Mouse (Mus musculus) liver, embryonic 16.5 days (tissue): ENCODE measurements around the gene Glra1. TPM values are rescaled to one million over a fixed set of nuclear protein-coding genes. Genes with fewer than 3 reads are reported as not detected.
"Not testable (repeated sequence)": the region's sequence is repeated elsewhere in the genome, so short reads cannot be mapped to it uniquely, and the experiment has no call there.

Experiments
- ATAC-seq: fragments of 200-750 bp; cut with Nextera tagmentation; 2 replicates; pipeline ENCODE4 v1.8.0; 2017; ENCODE audit warnings: low read depth, mild to moderate bottlenecking, moderate number of reproducible peaks, moderate library complexity
- H3K27ac ChIP-seq: fragments of 300-500 bp; sonication (generic); 2 replicates; pipeline ENCODE4 v1.5.1; 2014; ENCODE audit warnings: mild to moderate bottlenecking, low read length
- H3K27me3 ChIP-seq: fragments of 300-500 bp; sonication (generic); 2 replicates; pipeline ENCODE4 v1.6.1; 2014; ENCODE audit warnings: low read depth, low read length, mixed read lengths; ENCODE audit not compliant: control insufficient read depth, insufficient read depth
- H3K36me3 ChIP-seq: fragments of 300-500 bp; sonication (generic); 2 replicates; pipeline ENCODE4 v1.6.1; 2014; ENCODE audit warnings: mild to moderate bottlenecking; ENCODE audit not compliant: control insufficient read depth, insufficient read depth
- H3K4me1 ChIP-seq: fragments of 300-500 bp; sonication (generic); 2 replicates; pipeline ENCODE4 v1.6.1; 2014; ENCODE audit warnings: low read depth, low read length, mixed read lengths; ENCODE audit not compliant: control insufficient read depth
- H3K4me2 ChIP-seq: fragments of 300-500 bp; sonication (generic); 2 replicates; pipeline ENCODE4 v1.6.1; 2014; ENCODE audit warnings: low read depth, low read length, mixed read lengths
- H3K4me3 ChIP-seq: fragments of 300-500 bp; sonication (generic); 2 replicates; pipeline ENCODE4 v1.5.1; 2014; ENCODE audit warnings: low read depth, mild to moderate bottlenecking, low read length
- H3K9ac ChIP-seq: fragments of 300-500 bp; sonication (generic); 2 replicates; pipeline ENCODE4 v1.6.1; 2014; ENCODE audit warnings: low read depth, low read length
- H3K9me3 ChIP-seq: fragments of 300-500 bp; sonication (generic); replicated peaks from 2 replicates; pipeline ENCODE4 v1.6.1; 2016; ENCODE audit warnings: low read length; ENCODE audit not compliant: control insufficient read depth
- WGBS: fragments of 180-500 bp; shearing (Covaris S2); extraction: QIAGEN DNeasy Blood & Tissue Kit; methylation state at CpG from one replicate; pipeline ENCODE4 v1.1.7; 2014; ENCODE audit not compliant: insufficient replicate concordance; 5-methylcytosine and 5-hydroxymethylcytosine counted together
- polyA plus RNA-seq: library from polyadenylated mRNA; unstranded; fragments of >200 nt; fragmentation: Nextera tagmentation; extraction: Ambion mirVana; gene quantifications from 2 replicates; pipeline ENCODE4 v1.2.1, GENCODE M21; 2015

The Glra1 gene
- polyA plus RNA-seq = not detected in 2 replicates

DNA sequence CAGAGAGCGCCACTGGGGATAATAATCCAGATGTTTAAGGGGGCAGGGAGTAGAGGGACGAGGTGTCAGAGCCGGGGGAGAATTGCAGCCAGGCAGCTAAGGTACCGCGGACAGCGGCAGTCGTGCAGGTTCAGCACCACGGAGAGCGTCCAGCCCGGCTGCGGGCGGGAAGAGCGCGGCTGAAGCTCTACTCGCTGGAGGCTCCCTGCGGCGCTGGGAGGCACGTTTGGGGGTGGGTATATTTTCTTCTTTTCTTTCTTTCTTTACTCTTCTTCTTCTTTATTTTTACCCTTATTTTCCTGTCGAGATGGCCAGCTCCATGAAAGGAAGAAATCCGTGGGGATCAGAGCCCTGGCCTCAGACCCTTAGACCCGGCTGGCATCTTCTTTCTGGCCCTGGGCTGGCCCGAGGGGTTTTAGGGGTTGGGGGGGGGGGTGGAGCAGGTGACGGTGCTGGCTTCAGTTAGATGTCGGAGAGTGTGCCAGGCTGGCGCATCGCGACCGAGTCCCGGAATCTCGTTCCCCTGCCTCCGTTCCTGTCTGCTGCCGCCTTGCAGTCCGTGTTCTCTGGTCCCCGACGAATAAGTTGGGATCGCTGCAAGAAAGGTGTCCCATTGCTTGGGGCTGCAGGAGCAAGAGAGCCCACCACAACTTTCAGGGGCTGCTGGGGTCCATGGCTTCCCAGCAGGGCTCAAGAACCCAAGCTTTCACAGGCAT is at the start of gene Glra1:
TSS of gene Glra1 (minus strand) at position 391 of the 716 bp plus-strand sequence.
- Histone ChIP-seq H3K27me3 (peaks cover 8% of the 10 kb centered on the region), H3K9me3 (no peaks in the 10 kb centered on the region), H3K4me1 (no peaks in the 10 kb centered on the region), H3K36me3 (no peaks in the 10 kb centered on the region), H3K27ac (no peak within 1 kb of the TSS), H3K4me3 (no peak within 1 kb of the TSS), H3K4me2 (no peak within 1 kb of the TSS), H3K9ac (no peak within 1 kb of the TSS)
- 3% methylated on average over 36 of the region's 36 CpGs for WGBS
- no peak for ATAC-seq

DNA sequence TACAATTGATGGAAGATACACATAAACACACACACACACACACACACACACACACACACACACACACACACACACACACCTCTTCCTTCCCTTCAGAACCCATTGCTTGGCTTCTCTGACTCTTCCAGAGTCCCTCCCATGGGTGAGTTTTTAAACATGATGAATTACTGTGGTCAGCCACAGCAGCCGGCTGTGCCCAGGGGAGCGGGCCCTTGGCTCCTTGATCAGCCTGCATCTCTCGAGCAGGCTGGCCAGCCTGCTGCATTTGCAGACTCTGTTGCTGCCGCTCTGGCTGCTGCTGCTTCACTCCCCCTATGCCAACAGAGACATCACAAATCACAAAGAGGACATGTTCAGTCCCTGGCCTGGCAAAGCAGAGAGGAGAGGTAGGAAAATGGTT is 29.0 kb upstream of the Glra1 start:
- H3K27ac ChIP-seq = no peak overlapping the region
- no peak overlapping the region for H3K4me2 ChIP-seq
- WGBS = 15% methylated on average over 4 of the region's 4 CpGs
- H3K9ac ChIP-seq = no peak overlapping the region
- ATAC-seq = no peak
- H3K27me3 ChIP-seq = no peaks in the 10 kb centered on the region
- no peaks in the 10 kb centered on the region for H3K9me3 ChIP-seq
- no peaks in the 10 kb centered on the region for H3K36me3 ChIP-seq
- no peak overlapping the region for H3K4me3 ChIP-seq
- no peaks in the 10 kb centered on the region for H3K4me1 ChIP-seq

DNA sequence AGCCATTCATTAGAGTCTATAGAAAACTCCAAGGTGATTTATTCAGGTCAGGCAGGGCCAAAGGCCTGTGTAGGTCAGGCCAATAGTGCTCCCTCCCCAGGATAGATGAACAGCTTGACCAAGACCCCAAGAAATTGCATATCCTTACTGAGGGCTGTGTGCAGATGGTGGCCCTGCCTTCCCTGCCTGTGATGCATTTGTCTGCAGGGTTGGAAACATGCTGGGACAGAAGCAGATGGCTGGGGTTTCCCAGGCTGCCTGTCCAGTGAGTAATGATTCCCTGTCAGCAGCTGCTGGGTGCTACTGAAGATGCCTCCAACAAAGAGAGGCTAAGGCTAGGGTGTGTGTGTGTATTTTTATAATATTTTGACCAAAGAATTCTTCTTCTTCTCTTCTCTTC is 25.9 kb upstream of the Glra1 start:
- no peaks in the 10 kb centered on the region for H3K4me1 ChIP-seq
- no peak overlapping the region for H3K4me3 ChIP-seq
- ATAC-seq = no peak
- no peaks in the 10 kb centered on the region for H3K9me3 ChIP-seq
- no peak overlapping the region for H3K4me2 ChIP-seq
- no peak overlapping the region for H3K27ac ChIP-seq
- H3K27me3 ChIP-seq = no peaks in the 10 kb centered on the region
- no peak overlapping the region for H3K9ac ChIP-seq
- H3K36me3 ChIP-seq = no peaks in the 10 kb centered on the region

DNA sequence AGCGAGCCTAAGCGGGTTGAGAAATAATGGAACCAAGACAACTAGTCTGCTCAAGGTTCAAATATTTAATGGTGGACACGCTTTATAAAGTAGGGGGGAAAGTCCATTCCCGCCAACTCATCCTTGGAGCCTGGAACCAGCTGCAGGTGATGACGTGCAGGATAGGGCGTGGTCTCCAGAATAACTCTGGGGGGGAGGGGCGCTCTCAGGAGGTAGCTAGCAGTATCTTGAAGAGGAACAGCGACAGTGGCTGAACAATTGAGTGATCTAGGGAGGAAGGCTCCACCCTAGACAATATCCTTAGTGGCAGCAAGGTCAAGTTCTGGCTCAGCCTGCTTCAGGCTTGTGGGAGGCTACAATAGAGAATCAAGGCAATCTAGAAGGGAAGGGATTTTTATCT is 6.6 kb upstream of the Glra1 start:
- H3K4me2 ChIP-seq, H3K4me1 ChIP-seq, H3K27ac ChIP-seq, H3K27me3 ChIP-seq, H3K9ac ChIP-seq, H3K9me3 ChIP-seq, ATAC-seq, H3K4me3 ChIP-seq, H3K36me3 ChIP-seq: not testable (repeated sequence)
- WGBS = 56% methylated on average over 8 of the region's 8 CpGs

DNA sequence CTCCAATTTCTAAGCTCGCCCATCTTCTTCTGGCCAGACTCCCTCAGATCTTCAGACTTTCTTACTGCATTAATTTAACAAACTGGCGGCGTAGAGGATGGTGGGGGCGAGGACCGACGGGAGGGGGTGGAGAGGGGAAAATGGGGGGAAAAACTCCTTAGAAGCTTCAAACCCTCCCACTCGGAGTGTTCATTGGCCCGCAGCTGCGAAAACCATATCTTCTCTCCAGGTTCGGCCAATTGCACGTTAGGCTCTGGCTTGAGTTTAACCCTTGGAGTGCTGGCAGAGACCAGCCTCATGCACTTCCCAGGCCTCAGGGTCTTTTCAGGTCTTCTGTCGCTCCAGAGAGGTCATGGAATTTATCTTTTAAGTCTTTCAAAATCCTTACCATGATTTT is 524 bp upstream of the Glra1 start:
- 7% methylated on average over 12 of the region's 12 CpGs for WGBS
- Histone ChIP-seq H3K4me3 (no peak overlapping the region), H3K27me3 (peaks cover 8% of the 10 kb centered on the region), H3K36me3 (no peaks in the 10 kb centered on the region), H3K4me2 (no peak overlapping the region), H3K9me3 (no peaks in the 10 kb centered on the region), H3K4me1 (no peaks in the 10 kb centered on the region), H3K27ac (no peak overlapping the region), H3K9ac (no peak overlapping the region)
- ATAC-seq = no peak

DNA sequence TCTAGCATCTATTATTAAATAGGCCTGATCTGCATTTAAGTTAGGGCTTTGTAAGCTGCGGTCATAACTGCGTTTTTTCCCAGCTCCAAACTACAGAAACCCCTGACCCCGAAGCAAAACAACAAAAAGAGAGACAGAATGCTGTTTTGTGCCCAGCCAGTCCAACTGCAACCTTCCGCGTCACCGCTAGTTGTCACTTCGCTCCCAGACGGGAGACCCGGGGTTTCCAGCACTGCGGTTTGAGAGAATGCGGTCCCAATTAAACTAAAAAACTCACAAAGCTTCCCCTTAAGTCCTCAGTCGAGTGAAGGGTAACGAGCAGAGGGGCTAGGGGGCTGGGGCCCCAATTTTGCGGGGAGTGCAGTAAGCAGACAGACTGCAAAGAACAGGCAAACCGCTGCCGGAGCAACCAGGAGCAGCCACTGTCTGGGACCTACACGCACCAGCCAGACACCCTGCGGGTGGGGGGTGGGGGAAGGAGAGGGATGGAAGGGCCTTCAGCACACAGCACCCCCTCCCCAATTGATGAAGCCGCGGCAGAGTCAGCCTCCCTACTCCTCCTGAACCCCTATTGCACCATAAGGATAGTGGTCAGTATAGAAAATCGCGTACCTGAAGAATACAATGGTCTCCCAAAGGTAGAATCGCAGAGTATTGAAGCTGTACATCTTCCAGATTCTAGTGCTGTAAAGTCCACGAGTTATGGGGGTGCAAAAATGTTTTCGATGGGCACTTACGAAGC is 761 bp downstream of the Glra1 start:
- no peak overlapping the region for H3K9ac ChIP-seq
- no peaks in the 10 kb centered on the region for H3K36me3 ChIP-seq
- H3K9me3 ChIP-seq = no peaks in the 10 kb centered on the region
- H3K4me3 ChIP-seq = no peak overlapping the region
- no peak for ATAC-seq
- no peaks in the 10 kb centered on the region for H3K4me1 ChIP-seq
- H3K27me3 ChIP-seq = peaks cover 8% of the 10 kb centered on the region
- no peak overlapping the region for H3K4me2 ChIP-seq
- no peak overlapping the region for H3K27ac ChIP-seq
- WGBS = 7% methylated on average over 26 of the region's 26 CpGs

DNA sequence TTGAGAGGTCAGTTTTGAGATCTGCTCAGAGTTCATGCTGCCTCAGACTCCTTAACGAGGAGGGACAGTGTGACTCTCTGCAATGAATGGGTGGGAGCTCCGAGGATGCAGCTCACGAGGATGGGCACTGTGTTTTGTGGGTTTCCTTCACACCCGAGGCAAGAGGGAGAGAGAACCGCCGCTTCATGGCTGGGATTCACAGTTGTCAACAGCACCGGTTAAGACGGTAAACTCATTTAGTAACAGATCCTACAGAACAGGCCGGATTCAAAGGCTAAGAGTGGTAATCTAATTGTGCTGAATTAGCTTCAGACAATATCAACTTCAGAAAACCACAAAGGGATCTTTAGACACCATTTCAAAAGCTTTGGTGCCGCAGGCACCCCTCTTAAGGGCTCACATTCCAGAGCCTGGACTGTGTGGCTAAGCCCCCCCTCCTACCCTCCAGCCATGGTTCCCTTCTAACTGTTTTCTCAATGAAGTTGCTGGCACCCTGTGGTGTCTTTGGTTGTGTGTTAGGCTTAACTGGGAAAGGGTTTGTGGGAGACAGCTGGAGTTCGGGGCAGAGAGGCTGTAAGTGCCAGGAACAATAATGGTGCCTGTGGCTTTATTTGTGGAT is 6.4 kb downstream of the Glra1 start:
- Histone ChIP-seq H3K9me3 (no peaks in the 10 kb centered on the region), H3K36me3 (no peaks in the 10 kb centered on the region), H3K4me2 (no peak overlapping the region), H3K9ac (no peak overlapping the region), H3K4me1 (no peaks in the 10 kb centered on the region), H3K27ac (no peak overlapping the region), H3K27me3 (no peaks in the 10 kb centered on the region; the same call in 1 of the 2 replicates), H3K4me3 (no peak overlapping the region)
- ATAC-seq = no peak
- 17% methylated on average over 11 of the region's 11 CpGs for WGBS

DNA sequence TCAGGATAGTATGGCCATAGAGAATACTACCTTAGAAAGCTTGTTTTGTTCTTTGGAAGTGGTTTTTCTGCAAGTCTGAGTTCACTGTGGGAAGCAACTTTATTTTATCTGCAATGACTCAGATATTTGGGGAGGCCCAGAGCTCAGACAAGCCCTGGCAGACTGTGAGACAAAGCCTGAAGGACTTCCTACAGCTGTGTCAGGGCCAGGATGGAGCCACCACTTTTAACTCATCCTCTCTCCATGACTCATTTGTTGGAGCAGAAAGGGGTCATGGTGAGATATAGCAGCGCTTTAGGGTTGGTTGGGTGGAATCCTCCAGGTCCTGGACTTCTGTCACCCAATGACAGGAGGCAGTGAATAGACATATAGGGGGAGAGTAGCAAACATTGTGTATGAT is 12.3 kb downstream of the Glra1 start:
- Histone ChIP-seq H3K9ac (no peak overlapping the region), H3K4me1 (no peaks in the 10 kb centered on the region), H3K4me3 (no peak overlapping the region), H3K27ac (no peak overlapping the region), H3K4me2 (no peak overlapping the region), H3K36me3 (no peaks in the 10 kb centered on the region), H3K27me3 (no peaks in the 10 kb centered on the region), H3K9me3 (no peaks in the 10 kb centered on the region)
- WGBS = 55% methylated on average over 1 of the region's 1 CpGs
- ATAC-seq = no peak

DNA sequence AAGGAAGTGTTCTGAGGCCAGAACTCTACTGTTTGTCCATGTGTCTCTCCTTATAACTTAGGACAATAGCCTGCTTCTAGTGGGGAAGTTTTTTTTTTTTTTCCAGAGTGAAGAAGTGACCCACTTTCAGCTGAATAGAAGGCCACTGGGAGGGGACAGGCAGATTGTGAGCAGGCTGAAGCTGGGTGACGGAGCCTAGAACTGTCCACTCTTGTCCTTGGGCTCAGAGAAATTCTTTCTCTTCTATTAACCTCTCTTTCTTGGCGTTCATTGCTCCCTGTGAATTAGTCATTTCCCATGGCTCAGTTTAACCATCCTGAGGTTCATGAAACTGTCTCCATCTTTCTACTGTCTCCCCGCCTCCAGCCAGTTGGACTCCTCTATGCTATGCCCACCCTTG is 13.6 kb downstream of the Glra1 start:
- Histone ChIP-seq H3K4me1 (no peaks in the 10 kb centered on the region), H3K27ac (no peak overlapping the region), H3K27me3 (no peaks in the 10 kb centered on the region), H3K4me3 (no peak overlapping the region), H3K4me2 (no peak overlapping the region), H3K36me3 (no peaks in the 10 kb centered on the region), H3K9ac (no peak overlapping the region), H3K9me3 (no peaks in the 10 kb centered on the region)
- ATAC-seq = no peak
- 53% methylated on average over 3 of the region's 3 CpGs for WGBS
